Mouse (Mus musculus) cerebellum, postnatal 10 days (tissue): Measurements from ENCODE around the gene Akap2.

Experiments
- DNase-seq, 2 experiments: peaks; one replicate each; pipeline ENCODE4 v3.0.0; 2021; ENCODE audit warnings: mixed read lengths in 2 of 2

Akap2 gene

DNA sequence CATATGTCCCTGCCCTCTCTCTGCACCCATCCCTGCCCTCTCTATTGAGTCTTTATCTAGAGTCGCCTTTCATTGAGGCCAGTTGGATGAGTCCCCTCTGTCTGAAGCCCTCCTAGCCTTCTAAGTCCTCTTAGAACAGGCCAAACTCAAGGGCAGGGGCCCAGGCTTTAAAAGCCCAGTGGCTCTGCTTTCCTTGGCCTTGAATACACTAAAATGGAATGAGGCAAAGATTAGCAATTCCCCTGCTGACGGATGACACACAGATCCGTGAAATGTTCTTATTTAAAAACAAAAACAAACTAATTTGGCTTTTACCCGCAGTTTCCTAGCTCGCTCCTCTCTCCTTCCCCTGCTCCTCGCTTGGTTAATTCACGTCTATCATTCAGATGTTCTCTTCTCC, 45.0 kb downstream of the Akap2 start:
- no peak for DNase-seq

DNA sequence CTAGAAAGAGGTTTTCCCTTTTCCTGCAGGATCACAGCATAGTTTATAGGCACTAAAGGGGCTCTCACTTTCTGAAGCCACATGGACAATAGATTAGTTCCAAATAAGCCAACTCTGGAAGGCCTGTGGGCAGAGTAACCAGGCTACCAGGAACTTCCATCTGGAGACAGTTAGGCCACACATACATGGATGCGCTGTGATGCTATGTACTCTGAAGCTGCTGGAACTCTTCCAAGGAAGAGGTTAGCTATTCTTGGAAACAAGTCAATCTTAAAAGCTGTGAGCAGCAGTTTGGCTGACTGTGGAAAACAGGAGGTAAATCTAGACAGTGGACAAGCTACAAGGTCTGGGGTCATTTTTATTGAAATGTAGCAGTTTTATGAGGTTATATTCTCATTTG, 46.9 kb downstream of the Akap2 start:
- DNase-seq, result peak; percentile 11 to 41

DNA sequence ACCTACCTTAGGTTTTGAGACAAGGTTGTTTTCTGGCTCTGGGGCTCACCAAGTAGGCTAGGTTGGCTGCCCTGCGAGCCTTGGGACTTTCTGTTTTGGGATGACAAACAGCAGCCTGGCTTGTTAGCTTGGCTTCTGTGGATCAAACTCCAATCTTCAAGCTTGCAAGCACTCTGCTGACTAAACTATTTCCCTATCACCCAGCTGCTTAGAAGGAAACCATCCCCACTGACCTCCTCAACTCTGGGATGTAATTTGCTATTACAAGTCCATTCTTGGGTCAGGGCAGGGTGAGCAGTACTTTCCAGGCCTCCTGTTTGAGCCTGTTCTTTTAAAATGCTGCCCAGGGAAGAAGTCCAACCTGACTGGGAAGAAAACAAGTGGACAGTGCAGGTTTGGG, 47.5 kb downstream of the Akap2 start:
- no peak for DNase-seq

DNA sequence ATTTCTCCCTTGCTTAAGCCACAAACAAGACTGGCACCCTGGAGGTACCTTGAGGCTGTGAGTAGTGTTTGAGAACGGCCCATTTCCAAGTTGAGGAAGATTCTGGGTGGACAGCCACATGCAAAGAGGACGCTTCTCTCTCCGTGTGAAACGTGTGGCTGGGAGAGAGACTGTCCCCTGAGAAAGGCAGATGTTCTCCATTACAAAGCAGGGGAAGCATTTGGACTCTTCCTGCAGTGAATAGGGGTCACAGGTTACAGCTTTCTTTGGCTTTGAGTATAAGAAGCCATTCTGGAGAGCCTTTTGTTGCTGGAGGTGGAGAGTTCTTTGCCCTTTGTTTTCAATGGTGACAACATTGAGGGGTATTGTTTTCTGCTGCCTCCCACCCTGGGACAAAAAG, 48.3 kb downstream of the Akap2 start:
- no peak for DNase-seq

DNA sequence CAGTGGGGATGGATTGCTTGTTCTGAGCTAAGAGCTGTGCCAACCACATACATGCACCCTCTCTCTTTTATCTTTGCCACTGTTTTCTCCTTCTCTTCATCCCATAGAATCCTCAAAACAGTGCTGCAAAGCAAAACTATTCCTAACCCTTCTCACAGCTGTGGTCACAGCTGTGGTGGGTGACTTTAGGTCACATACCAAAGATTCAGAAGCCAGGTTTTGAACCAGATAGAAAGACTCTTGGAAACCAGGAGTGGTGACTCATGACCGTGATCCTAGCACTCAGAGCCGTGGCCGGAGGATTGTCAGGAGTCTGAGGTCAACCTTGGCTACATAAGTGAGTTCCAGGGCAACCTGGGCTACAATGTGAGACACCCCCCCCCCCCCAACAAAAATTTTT, 51.5 kb downstream of the Akap2 start:
- DNase-seq, result no peak

DNA sequence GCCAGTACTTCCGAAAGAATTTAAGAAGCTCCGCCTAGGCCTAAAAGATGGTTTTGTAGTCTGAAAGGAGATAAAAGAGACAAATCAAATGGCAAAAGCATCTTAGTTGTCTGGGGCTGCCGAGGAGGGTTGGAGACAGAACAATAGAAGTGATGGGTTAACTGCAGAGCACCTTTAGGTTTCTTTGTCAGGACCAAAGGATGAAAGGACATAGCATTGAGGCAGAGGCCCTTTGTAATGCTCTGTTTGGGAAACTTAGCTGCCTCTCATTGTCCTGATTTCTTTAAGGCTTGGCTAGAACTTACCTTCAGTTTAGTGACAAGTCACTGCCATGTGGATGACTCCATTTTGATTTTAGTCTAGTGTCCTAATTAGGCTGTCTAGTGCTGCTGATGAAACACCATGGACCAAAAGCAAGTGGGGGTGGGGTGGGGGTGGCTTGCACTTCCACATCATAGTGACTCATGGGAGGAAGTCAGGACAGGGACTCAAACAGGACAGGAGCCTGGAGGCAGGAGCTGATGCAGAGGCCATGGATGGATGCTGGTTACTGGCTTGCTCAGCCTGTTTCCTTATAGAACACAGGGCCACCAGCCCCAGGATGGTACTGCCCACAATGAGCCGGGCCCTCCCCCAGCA, 52.8 kb downstream of the Akap2 start:
- DNase-seq, result no peak

DNA sequence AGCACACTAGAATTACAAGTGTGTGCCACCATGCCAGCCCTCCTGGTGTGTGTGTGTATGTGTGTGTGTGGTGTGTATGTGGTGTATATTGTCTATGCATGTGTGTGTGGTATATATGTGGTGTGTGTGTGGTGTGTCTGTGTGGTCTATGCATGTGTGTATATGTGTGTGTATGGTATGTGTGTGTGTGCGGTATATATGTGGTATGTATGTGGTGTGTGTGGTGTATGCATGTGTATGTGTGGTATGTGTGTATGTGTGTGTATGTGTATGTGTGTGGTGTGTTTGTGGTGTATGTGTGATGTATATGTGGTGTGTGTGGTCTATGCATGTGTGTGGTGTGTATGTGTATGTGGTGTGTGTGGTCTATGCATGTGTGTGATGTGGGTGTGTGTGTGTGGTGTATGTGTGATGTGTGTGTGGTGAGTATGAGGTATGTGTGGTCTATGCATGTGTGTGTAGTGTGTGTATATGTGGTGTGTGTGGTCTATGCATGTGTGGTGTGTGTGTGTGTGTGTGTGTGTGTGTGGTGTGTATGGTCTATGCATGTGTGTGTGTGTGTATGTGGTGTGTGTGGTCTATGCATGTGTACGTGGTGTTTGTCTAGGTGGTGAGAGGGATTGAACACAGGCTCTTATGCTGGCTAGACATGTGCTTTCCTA, 54.2 kb downstream of the Akap2 start:
- no peak for DNase-seq

DNA sequence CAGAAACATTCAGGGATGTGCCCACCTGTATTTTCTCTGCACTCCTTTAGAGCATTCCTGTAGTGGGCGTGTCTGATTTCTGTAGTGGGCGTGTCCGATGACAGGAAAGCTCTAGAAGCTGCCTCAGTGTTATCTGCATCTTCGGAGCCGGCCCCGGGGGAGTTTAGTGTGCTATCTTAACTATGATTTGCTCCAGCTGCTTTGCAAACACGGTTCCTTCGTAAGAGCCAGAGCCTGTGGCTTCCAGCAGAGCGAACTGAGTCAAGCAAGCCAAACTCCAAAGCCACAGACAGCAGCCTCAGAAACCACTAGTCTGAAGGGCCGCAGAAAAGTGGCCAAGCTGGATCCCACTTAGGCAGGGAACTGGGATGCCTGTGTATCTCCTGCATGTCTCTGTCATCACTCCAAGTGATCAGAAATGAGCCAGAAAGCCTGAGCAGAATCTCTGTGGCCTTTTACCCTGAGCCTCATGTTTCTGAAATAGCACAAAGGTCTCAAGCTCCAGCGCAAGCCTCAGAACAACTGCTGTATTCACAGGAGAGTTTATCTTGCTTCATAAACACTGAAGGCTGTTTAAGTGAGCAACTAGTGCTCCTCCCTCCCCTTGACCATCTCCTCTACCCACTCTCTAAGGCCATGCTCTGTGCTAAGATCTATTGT, 55.5 kb downstream of the Akap2 start:
- no peak for DNase-seq

DNA sequence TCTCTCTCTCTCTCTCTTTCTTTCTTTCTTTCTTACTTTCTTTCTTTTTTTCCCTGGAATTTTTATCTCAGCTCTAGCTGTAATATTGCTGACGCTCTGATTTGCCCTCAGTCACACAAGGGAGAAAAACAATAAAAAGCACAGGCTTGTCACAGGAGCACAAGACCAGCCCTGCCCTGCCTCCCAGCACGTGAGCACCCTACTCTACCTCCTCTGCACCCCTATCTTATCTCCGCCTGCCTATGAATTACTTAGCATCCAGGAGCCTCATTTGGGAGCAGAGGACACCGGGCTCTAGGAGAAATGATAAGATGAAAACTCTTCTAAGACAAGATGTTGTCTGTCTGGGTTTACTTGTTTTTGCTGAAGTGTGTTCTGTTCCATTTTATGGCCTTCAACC, 57.1 kb downstream of the Akap2 start:
- no peak for DNase-seq

DNA sequence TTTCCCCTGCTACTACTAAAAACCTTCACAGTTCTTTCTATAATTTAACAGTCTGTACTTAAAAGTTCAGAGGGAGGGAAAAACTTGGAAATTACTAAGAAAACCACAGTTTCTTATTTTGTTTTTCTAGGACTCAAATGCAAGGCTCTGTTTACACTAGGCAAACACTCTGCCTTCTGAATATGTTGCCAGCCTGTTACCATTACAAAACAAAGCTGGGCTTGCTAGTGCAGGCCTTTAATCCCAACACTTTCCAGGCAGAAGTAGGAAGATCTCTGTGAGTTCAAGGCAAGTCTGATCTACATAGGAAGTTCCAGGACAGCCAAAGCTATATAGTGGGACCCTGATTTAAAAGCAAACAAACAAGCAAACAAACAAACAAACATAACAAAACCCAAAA, 58.1 kb downstream of the Akap2 start:
- DNase-seq, result no peak

DNA sequence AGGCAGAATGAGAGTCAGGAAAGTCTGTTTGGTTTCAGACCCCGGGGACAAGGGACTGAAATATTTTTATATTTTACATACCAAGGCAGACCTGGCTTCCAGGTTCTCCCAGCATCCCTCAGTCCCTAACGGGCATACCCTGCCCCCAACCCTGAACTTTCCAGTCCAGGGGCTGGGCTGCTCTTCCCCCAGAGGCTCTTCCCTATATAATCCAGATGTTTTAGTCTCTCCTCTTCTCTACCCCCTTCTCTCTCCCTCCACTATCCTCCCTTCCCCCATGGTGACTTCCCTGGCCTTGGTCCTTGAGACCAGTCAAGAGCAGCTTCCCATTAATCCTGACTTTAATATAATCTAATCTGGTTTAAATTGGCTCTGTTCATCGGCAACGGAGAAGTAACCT, 62.9 kb downstream of the Akap2 start:
- no peak for DNase-seq

DNA sequence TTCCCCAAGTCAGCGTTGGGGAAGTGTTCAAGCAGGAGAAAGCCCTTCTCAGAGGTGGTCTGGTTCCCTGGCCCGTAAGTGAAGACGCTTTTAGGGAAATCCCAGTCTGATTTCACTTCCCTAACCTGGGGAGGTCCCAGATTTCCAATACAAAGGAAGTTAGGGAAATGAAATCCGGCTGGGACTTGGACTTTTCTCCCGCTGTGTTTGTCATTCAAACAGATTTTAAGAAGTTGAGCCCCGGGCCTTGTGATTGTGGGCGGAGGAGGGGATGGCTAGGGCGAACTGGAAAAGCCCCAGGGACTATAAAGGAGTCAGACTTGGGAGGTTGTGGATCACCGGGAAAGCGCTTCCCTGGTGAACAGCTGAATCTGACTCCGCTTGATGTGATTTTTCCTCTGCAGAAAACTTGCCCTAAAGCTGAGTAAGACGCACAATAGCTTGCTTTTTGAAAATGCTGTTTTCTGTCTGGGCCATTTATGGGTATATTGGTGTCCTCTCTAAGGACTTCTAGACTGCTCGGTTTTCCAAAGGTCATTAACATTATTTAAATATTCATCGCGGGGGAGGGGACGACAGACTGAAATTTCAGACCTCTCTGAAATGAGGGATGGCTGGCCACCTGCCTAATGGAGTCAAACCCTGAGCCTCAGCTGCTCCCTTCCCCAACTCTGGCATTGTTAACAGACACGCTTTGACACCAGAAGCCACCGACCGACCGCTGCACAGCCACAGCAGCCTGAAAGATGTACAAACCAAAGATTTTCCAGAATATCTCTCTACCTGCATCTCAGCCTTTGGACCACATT, 63.6 kb downstream of the Akap2 start:
- DNase-seq, result peak; percentile 62 to 72

DNA sequence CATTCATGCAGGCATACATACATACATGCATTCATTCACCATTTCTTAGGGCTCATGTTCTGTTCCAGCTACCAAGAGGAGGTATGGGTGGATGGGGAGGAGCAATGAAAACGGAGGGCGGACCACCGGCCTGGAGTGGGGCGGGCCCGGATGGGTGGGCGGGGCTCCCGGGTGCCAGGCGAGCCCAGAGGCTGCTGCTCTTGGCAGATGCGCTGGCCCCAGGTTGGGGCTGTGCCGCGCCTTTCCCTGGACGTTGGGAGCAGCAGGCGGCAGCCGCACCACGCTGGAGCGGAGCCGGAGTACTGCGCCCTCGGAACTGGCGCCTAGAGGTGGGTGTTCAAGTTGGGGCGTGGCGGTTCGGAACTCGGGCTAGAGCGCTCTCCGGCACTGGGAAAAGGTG, 64.5 kb downstream of the Akap2 start:
- peak; percentile 66 to 76 for DNase-seq

DNA sequence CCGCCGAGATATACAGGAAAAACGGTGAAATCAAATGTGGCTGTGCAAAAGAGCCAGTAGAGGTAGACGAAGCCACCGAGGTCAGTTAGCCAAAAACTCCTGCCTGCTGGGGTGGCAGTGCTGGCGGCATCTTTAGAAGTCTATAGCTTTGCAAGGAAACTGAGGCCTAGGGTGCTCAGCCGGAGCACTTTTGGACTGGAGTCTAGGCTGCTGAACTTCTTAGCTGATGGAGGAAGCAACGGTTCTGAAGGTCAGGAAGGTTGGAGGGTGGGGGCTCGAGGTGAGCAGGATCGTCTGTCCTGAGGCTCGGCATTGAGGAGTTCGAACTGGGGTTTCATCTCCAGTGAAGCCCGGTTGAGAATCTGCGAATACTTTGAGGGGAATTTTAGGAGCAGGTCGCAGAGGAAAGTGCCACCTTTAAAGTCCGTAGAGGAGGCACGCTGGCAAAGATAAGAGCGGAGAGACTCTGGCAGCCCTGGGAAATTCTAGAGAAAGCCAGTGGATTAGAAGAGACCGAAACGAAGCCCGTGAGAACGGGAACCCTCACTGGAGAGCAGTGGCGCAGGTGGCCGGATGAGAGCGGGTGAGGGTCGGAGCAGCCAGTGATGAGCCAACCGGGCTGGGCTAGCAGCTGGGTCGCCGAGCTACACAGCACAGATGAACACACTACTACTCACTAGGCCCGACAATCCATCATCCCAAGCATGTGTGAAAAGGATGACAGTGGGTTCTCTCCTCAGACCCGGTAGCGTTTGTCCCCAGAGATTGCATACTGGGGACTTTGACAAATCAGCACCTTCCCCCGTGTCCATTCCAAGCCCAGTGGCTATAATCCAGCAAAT, 65.3 kb downstream of the Akap2 start:
- DNase-seq, result peak; percentile 48 to 57

DNA sequence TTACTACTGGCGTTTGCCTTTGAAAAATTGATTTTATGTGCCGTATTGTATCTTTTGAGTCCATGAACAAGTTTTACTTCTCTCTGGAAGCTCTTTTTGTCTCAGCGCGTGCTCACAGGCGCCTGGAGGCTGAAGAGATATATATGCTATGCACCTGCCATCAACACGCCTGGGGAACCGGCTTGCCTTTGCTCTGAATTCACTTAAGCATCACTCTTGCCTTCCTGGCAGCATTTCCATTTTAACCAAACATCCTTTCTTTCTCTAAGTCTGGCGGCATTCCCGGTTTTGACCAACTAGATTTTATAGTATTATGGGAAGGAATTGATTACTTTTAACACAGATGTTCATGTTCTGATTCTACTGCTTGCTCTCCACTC, 65.9 kb downstream of the Akap2 start:
- DNase-seq, result peak in 1 of 2 experiments; percentile 16

DNA sequence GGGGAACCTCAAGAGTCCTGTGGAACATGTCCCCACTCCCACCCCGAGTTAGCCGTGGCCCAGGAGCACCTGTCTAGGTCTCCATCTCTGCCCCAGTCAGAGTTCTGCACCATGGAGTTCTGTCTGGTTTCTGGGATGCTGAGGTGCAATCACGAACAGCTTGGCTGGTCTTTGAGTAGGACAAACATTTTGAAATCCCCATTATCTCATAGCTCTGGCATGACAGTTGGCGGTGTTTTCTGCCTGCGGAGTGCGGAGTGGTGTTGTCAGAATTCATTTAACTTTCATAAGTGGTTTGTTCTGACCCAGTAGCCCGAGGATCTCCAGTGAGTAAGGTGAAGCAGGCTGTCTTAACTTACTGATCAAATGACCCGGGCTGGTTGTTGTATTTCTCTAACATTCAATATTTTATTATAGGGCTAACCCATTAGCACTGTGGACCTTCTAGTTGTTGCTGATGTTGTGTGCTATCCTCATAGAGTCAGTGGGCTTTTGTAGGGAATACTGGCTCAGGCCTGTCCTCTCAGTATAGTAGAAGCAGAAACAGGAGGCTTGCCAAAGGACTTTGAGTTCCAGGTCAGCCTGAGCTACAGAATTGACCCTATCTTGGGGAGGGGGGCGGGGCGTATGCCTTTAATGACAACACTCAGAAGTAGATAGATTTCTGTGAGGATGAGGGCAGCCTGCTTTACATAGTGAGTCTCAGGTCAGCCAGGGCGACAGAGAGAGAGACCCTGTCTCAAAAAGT, 66.6 kb downstream of the Akap2 start:
- peak; percentile 12 to 13 for DNase-seq

DNA sequence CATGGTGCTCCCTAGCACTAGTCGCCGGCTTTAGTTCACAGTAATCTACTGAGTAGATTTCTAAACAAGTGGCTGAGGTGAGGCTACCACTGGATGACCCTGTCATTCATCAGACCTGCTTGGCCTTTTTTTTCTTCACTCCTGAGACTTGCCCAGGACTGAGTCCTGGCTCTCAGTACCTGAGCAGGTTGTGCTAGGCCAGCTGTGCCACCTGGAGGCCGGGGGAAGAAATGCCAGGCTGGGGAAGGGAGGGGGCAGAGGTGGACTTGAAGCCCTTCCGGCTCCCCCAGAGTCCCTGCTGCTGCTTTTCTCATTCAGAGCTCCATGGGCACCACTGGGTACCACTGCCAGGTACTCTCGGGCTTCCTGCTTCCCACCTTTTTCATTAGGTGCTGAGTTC, 71.3 kb downstream of the Akap2 start:
- peak in 1 of 2 experiments; percentile 24 for DNase-seq

DNA sequence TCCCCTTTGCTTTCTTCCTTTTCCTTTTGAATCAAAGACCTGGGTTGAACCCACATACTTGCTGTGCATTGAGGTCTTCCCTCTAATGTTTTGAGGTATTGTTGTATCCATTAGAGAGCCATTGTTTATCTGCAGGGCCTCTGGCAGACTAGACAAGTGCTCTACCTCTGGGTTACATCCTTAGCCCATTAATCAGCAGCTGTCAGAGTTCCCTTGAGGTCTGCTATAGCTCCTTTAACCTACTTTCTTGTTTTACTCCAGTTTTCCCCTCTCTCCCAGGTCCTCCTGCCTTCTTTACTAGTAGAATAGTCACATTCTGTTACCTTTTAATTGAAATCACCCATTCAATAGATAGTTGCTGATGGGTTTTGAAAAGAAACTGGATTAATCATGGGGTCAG, 71.7 kb downstream of the Akap2 start:
- DNase-seq, result no peak

DNA sequence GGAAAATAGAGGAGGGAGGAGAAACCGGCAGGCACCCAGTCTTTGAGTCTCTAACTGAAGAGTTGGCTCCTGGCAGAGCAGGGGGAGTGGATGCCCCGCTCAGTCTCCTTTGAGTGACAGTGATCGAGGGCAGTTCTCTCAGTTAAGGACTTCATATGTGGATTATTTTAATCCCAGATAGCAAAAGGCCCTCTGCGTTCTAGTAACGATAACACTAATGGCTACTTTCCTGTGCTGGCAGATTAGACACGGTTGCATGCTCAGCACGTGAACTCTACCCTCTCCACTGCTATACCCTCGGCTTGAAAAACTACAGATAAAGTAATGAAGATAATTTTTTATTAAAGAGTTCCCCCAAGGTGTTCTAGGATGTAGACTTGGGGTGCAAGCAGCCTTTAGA, 76.5 kb downstream of the Akap2 start:
- DNase-seq, result no peak

DNA sequence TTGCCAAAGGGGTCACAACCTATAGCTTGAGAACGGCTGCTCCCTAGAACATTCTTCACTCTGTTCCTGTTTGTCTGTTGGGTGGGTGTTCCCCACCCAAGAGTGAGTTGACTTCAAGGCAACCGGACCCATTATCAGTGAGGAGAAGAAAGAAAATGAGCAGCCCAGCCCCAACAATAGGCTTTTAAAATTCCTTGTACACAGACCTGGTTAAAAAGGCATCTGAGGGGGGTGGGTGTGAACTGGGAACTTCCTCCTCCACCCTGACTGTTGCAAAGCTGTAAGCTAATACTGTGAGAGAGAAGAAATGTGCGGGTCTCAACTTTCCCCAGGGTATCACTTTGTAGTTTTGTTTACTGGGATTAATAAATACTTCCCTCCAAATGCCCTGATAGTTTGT, 77.1 kb downstream of the Akap2 start:
- DNase-seq, result no peak

DNA sequence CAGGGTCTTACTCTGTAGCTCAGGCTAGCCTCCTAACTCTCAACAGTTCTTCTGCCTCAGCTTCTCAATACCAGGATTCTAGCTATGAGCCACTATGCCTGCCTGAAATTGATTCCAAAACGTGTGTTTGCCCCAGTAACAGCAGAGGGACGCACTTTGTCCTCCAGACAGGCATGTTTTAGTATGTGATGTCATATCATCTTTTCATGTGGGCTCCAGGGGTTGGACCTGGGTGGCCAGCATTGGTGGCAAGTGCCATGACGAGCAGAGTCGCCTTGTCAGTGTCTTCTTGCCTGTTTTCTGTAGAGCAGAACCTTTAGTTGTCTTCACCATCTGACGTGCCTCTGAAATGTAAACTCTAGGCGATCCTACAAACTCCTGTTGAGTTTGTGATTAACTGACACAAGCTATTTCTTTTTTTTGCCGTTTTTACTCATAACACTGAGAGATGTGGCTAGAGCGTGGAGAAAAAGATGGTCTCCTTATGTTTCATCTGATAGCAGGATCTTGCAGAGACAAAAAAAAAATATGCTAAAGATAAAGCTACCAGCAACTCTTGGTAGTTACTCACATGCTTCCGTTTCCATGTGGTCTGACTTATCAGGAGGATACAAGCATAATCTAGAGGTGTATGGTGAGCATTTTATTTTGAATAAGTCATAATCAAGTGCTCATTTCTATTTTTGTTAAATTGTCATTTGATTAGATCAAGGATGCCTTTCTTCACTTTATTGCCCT, 80.3 kb downstream of the Akap2 start:
- no peak for DNase-seq
